Mouse (Mus musculus): ENCODE data around the gene Fkbp10. TPM values are rescaled to one million over a fixed set of nuclear protein-coding genes. Genes with fewer than 3 reads are reported as not detected.

The Fkbp10 gene
- polyA plus RNA-seq, 1 experiment, result 6.6 TPM

- Histone ChIP-seq H3K27me3 (ENCODE audit: control insufficient read depth, insufficient read depth, low read length) (no peaks in the 10 kb centered on the region), H3K36me3 (ENCODE audit: control insufficient read depth, insufficient read depth, low read length) (no peaks in the 10 kb centered on the region), H3K27ac (ENCODE audit: control insufficient read depth, insufficient read depth, low read depth, low read length) (no peak overlapping the region), H3K4me1 (ENCODE audit: control insufficient read depth, insufficient read depth, low read length) (0 out of 2 replicates have a peak, but pooled peaks cover 2% of the 10 kb centered on the region), H3K4me3 (ENCODE audit: control insufficient read depth, low read depth, low read length) (no peak overlapping the region)
- TF ChIP-seq POLR2A (IDR thresholded peaks at IDR 0.05; ENCODE audit: control insufficient read depth, low read depth, low read length) (no peak), CTCF (IDR thresholded peaks at IDR 0.05; ENCODE audit: control insufficient read depth, insufficient read depth, insufficient replicate concordance, low read depth, low read length) (no peak)
Measured at GRCm38 (mm10) chr11:100377989-100378388, 37.5 kb upstream of the Fkbp10 start.

- no peak for TF ChIP-seq CTCF (IDR thresholded peaks at IDR 0.05; ENCODE audit: control insufficient read depth, insufficient read depth, insufficient replicate concordance, low read depth, low read length)
- H3K4me1 ChIP-seq (ENCODE audit: control insufficient read depth, insufficient read depth, low read length), result 0 out of 2 replicates have a peak, but pooled peaks cover 2% of the 10 kb centered on the region
- no peak overlapping the region for H3K27ac ChIP-seq (ENCODE audit: control insufficient read depth, insufficient read depth, low read depth, low read length)
- no peak overlapping the region for H3K4me3 ChIP-seq (ENCODE audit: control insufficient read depth, low read depth, low read length)
- H3K27me3 ChIP-seq (ENCODE audit: control insufficient read depth, insufficient read depth, low read length), result no peaks in the 10 kb centered on the region
- H3K36me3 ChIP-seq (ENCODE audit: control insufficient read depth, insufficient read depth, low read length), result no peaks in the 10 kb centered on the region
Measured at GRCm38 (mm10) chr11:100378446-100378845, 37.1 kb upstream of the Fkbp10 start.

GRCm38 (mm10) chr11:100379311-100379710, 36.2 kb upstream of the Fkbp10 start:
- TF ChIP-seq CTCF (IDR thresholded peaks at IDR 0.05; ENCODE audit: control insufficient read depth, insufficient read depth, insufficient replicate concordance, low read depth, low read length), result no peak
- no peak for TF ChIP-seq POLR2A (IDR thresholded peaks at IDR 0.05; ENCODE audit: control insufficient read depth, low read depth, low read length)
- H3K36me3 ChIP-seq (ENCODE audit: control insufficient read depth, insufficient read depth, low read length), result no peaks in the 10 kb centered on the region
- H3K27ac ChIP-seq (ENCODE audit: control insufficient read depth, insufficient read depth, low read depth, low read length), result no peak overlapping the region
- H3K4me3 ChIP-seq (ENCODE audit: control insufficient read depth, low read depth, low read length), result no peak overlapping the region
- H3K4me1 ChIP-seq (ENCODE audit: control insufficient read depth, insufficient read depth, low read length), result 0 out of 2 replicates have a peak, but pooled peaks cover 2% of the 10 kb centered on the region
- no peaks in the 10 kb centered on the region for H3K27me3 ChIP-seq (ENCODE audit: control insufficient read depth, insufficient read depth, low read length)

- Histone ChIP-seq H3K27ac (ENCODE audit: control insufficient read depth, insufficient read depth, low read depth, low read length) (no peak overlapping the region), H3K27me3 (ENCODE audit: control insufficient read depth, insufficient read depth, low read length) (no peaks in the 10 kb centered on the region), H3K36me3 (ENCODE audit: control insufficient read depth, insufficient read depth, low read length) (no peaks in the 10 kb centered on the region), H3K4me3 (ENCODE audit: control insufficient read depth, low read depth, low read length) (no peak overlapping the region), H3K4me1 (ENCODE audit: control insufficient read depth, insufficient read depth, low read length) (peaks cover 6% of the 10 kb centered on the region; the same call in 1 of the 2 replicates)
- TF ChIP-seq POLR2A (IDR thresholded peaks at IDR 0.05; ENCODE audit: control insufficient read depth, low read depth, low read length) (no peak), CTCF (IDR thresholded peaks at IDR 0.05; ENCODE audit: control insufficient read depth, insufficient read depth, insufficient replicate concordance, low read depth, low read length) (no peak)
Measured at GRCm38 (mm10) chr11:100382682-100383081, 32.8 kb upstream of the Fkbp10 start.

- Histone ChIP-seq H3K27ac (ENCODE audit: control insufficient read depth, insufficient read depth, low read depth, low read length) (no peak overlapping the region), H3K36me3 (ENCODE audit: control insufficient read depth, insufficient read depth, low read length) (no peaks in the 10 kb centered on the region)
Measured at GRCm38 (mm10) chr11:100385016-100385415, 30.5 kb upstream of the Fkbp10 start.

GRCm38 (mm10) chr11:100386586-100386985, 28.9 kb upstream of the Fkbp10 start:
- no peak overlapping the region for H3K27ac ChIP-seq (ENCODE audit: control insufficient read depth, insufficient read depth, low read depth, low read length)
- peaks cover 12% of the 10 kb centered on the region for H3K4me1 ChIP-seq (ENCODE audit: control insufficient read depth, insufficient read depth, low read length)

More at GRCm38 (mm10) chr11:100385016-100385415, 30.5 kb upstream of the Fkbp10 start:
- Histone ChIP-seq H3K27me3 (ENCODE audit: control insufficient read depth, insufficient read depth, low read length) (no peaks in the 10 kb centered on the region), H3K4me3 (ENCODE audit: control insufficient read depth, low read depth, low read length) (no peak overlapping the region), H3K4me1 (ENCODE audit: control insufficient read depth, insufficient read depth, low read length) (peaks cover 12% of the 10 kb centered on the region)
- TF ChIP-seq CTCF (IDR thresholded peaks at IDR 0.05; ENCODE audit: control insufficient read depth, insufficient read depth, insufficient replicate concordance, low read depth, low read length) (no peak), POLR2A (IDR thresholded peaks at IDR 0.05; ENCODE audit: control insufficient read depth, low read depth, low read length) (no peak)

GRCm38 (mm10) chr11:100387111-100387510, 28.4 kb upstream of the Fkbp10 start:
- no peak overlapping the region for H3K4me3 ChIP-seq (ENCODE audit: control insufficient read depth, low read depth, low read length)
- H3K27me3 ChIP-seq (ENCODE audit: control insufficient read depth, insufficient read depth, low read length), result no peaks in the 10 kb centered on the region
- no peaks in the 10 kb centered on the region for H3K36me3 ChIP-seq (ENCODE audit: control insufficient read depth, insufficient read depth, low read length)
- H3K4me1 ChIP-seq (ENCODE audit: control insufficient read depth, insufficient read depth, low read length), result peaks cover 12% of the 10 kb centered on the region
- TF ChIP-seq CTCF (IDR thresholded peaks at IDR 0.05; ENCODE audit: control insufficient read depth, insufficient read depth, insufficient replicate concordance, low read depth, low read length), result no peak
- TF ChIP-seq POLR2A (IDR thresholded peaks at IDR 0.05; ENCODE audit: control insufficient read depth, low read depth, low read length), result no peak
- H3K27ac ChIP-seq (ENCODE audit: control insufficient read depth, insufficient read depth, low read depth, low read length), result no peak overlapping the region

More at GRCm38 (mm10) chr11:100386586-100386985, 28.9 kb upstream of the Fkbp10 start:
- Histone ChIP-seq H3K4me3 (ENCODE audit: control insufficient read depth, low read depth, low read length) (no peak overlapping the region), H3K27me3 (ENCODE audit: control insufficient read depth, insufficient read depth, low read length) (no peaks in the 10 kb centered on the region), H3K36me3 (ENCODE audit: control insufficient read depth, insufficient read depth, low read length) (no peaks in the 10 kb centered on the region)
- TF ChIP-seq POLR2A (IDR thresholded peaks at IDR 0.05; ENCODE audit: control insufficient read depth, low read depth, low read length), result no peak
- no peak for TF ChIP-seq CTCF (IDR thresholded peaks at IDR 0.05; ENCODE audit: control insufficient read depth, insufficient read depth, insufficient replicate concordance, low read depth, low read length)
